ENCODE assay signal across 22 mouse cellular contexts in the genomic region with DNA sequence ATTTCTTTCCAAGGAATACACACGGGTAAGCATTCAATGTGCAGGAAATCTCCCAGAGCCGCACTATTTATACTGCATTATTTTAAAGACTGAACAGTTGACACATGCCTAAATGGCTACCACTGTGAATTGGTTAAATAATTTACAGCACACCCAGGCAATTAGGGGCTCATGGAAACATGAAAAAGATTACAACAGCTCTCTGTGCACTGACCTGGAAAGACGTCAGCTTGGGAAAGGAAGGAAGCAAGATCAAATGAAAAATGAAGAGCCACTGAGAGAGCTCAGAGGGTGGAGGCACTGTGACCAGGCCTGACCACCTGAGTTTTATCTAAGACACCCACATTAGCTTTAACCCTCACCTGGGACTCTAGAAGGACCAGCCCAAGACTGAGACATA.
DNase-seq lines count a peak whose midpoint lies in the region; ATAC-seq and TF ChIP-seq lines count a peak whose summit lies in the region.
"Had no signal": no experiment of that assay in that cellular context is flagged by ENCODE, and none has a peak within 500 bp of the region (broad histone marks: within the 10 kb centered on the region; RNA-seq: fewer than 3 reads in every experiment).

No protein-coding gene starts in this region.

- no peak for DNase-seq in kidney, adult 9 months
- DNase-seq in kidney, postnatal 36 days = no peak
- peak; percentile 72 for DNase-seq in retina, embryonic 14.5 days (ENCODE audit: low spot score)
- DNase-seq in retina, postnatal 1 day = peak; percentile 82
- no peak for DNase-seq in layer of hippocampus, adult 2 months (ENCODE audit: low spot score in 2 of 2)
- DNase-seq in gastrocnemius, adult 18-20 months (ENCODE audit: low spot score) = no peak
- DNase-seq: adrenal gland, adult 2 months; adrenal gland, adult 8-10 months; adrenal gland, postnatal 10 days; adrenal gland, postnatal 14 days; adrenal gland, postnatal 25 days; adrenal gland, postnatal 36 days; B cell, adult 2 months; cerebellum, adult 11 months; cerebellum, adult 11-12 months had no signal

- no peak overlapping the region for H3K27ac ChIP-seq in kidney, embryonic 15.5 days
- H3K27ac ChIP-seq in kidney, embryonic 16.5 days (ENCODE audit: low read length) = no peak overlapping the region
- H3K27ac ChIP-seq in layer of hippocampus, adult 2 months = no peak overlapping the region

- no peak overlapping the region for H3K9ac ChIP-seq in kidney, embryonic 15.5 days
- H3K9ac ChIP-seq in kidney, embryonic 16.5 days (replicated peaks; ENCODE audit: low read length) = no peak overlapping the region

- no peak overlapping the region for H3K4me3 ChIP-seq in kidney, embryonic 15.5 days (replicated peaks)
- no peak overlapping the region for H3K4me3 ChIP-seq in kidney, embryonic 16.5 days (ENCODE audit: low read length)
- no peak overlapping the region for H3K4me3 ChIP-seq in layer of hippocampus, adult 2 months

- H3K9me3 ChIP-seq in kidney, embryonic 15.5 days (replicated peaks) = no peaks in the 10 kb centered on the region
- no peaks in the 10 kb centered on the region for H3K9me3 ChIP-seq in kidney, embryonic 16.5 days (ENCODE audit: low read length)
- H3K9me3 ChIP-seq: G1E had no signal

- H3K4me2 ChIP-seq in kidney, embryonic 15.5 days = no peak overlapping the region
- H3K4me2 ChIP-seq in kidney, embryonic 16.5 days (replicated peaks; ENCODE audit: low read depth, low read length) = no peak overlapping the region

- no peaks in the 10 kb centered on the region for H3K27me3 ChIP-seq in kidney, embryonic 15.5 days
- H3K27me3 ChIP-seq in kidney, embryonic 16.5 days (ENCODE audit: insufficient read depth, low read length) = no peaks in the 10 kb centered on the region
- H3K27me3 ChIP-seq: CH12.LX, Patski had no signal

- WGBS in kidney, embryonic 15.5 days = 17% methylated on average over 3 of the region's 3 CpGs
- 16% methylated on average over 3 of the region's 3 CpGs for WGBS in kidney, embryonic 16.5 days

- H3K36me3 ChIP-seq in kidney, embryonic 15.5 days = no peaks in the 10 kb centered on the region
- H3K36me3 ChIP-seq in kidney, embryonic 16.5 days (ENCODE audit: insufficient read depth, low read length) = no peaks in the 10 kb centered on the region
- H3K36me3 ChIP-seq: G1E had no signal

- H3K4me1 ChIP-seq in kidney, embryonic 15.5 days = peaks cover 7% of the 10 kb centered on the region
- peaks cover 7% of the 10 kb centered on the region for H3K4me1 ChIP-seq in kidney, embryonic 16.5 days (ENCODE audit: insufficient read depth, low read length)

- TF ChIP-seq CTCF in layer of hippocampus, adult 2 months (conservative IDR thresholded peaks at IDR 0.05) = no peak

- ATAC-seq in kidney, embryonic 15.5 days (replicated peaks; ENCODE audit: low FRiP score) = 0 out of 2 replicates have a peak, but pooled peaks have one; percentile 22
- 0 out of 2 replicates have a peak, but pooled peaks have one; percentile 46 for ATAC-seq in kidney, embryonic 16.5 days (ENCODE audit: low FRiP score, low TSS enrichment)
- ATAC-seq: activated CD4-positive, CD25-positive, alpha-beta regulatory T cell, adult 4 months; CD4-positive, CD25-positive, alpha-beta regulatory T cell, adult 4 months; Patski had no signal

Comparison
In these comparisons a context has a peak if more than half of its experiments do, and no peak if none do; other contexts are left out.
1. DNase-seq: peak in retina, embryonic 14.5 days (single experiment) and retina, postnatal 1 day (single experiment); none in kidney, adult 9 months (single experiment), kidney, postnatal 36 days (0 of 2), layer of hippocampus, adult 2 months (0 of 2) and gastrocnemius, adult 18-20 months (single experiment).